11 mouse cellular contexts compared by ENCODE assay signal in the genomic region with DNA sequence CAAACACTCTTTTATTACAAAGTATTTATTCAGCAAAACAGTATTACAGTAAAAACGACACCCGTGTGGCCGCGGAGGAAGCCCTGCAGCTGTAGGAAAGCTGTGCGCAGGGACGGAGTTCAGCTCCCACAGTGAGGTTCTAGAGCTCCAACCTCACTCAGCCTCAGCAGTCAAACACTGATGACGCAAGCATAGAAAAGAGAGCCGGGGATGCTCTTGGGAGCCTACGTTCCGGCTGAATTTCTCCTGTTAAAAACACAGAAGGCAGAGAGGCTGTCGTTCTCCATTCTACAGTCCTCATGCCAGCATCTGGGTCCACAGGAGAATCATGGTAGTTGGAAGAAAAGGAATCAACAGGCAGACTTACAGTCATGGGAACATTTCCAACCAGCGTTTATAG.
A peak's percentile ranks its signal among the peaks of the same experiment; 100 is the strongest.
DNase-seq lines count a peak whose midpoint lies in the region; ATAC-seq lines count a peak whose summit lies in the region.
"Had no signal": no experiment of that assay in that cellular context is flagged by ENCODE, and none has a peak within 500 bp of the region (broad histone marks: within the 10 kb centered on the region; RNA-seq: fewer than 3 reads in every experiment).

No protein-coding gene starts in this region.

- ATAC-seq in heart, embryonic 12.5 days (ENCODE audit: insufficient number of reproducible peaks, low FRiP score): no peak
- ATAC-seq in kidney, embryonic 16.5 days (ENCODE audit: low FRiP score, low TSS enrichment): no peak
- ATAC-seq in kidney, embryonic 14.5 days (ENCODE audit: low FRiP score, low TSS enrichment): no peak
- no peak for ATAC-seq in embryonic facial prominence, embryonic 15.5 days (ENCODE audit: insufficient number of reproducible peaks, low FRiP score, low TSS enrichment, low read depth)
- ATAC-seq: forebrain, embryonic 14.5 days had no signal

- no peak overlapping the region for H3K4me2 ChIP-seq in heart, embryonic 12.5 days
- no peak overlapping the region for H3K4me2 ChIP-seq in kidney, embryonic 16.5 days (replicated peaks; ENCODE audit: low read depth, low read length)
- no peak overlapping the region for H3K4me2 ChIP-seq in kidney, embryonic 14.5 days (replicated peaks; ENCODE audit: low read depth, low read length)
- H3K4me2 ChIP-seq in embryonic facial prominence, embryonic 15.5 days (replicated peaks): no peak overlapping the region

- H3K9me3 ChIP-seq in heart, embryonic 12.5 days (replicated peaks): no peaks in the 10 kb centered on the region
- no peaks in the 10 kb centered on the region for H3K9me3 ChIP-seq in kidney, embryonic 16.5 days (ENCODE audit: low read length)
- H3K9me3 ChIP-seq in kidney, embryonic 14.5 days (ENCODE audit: control insufficient read depth, low read length): no peaks in the 10 kb centered on the region
- no peaks in the 10 kb centered on the region for H3K9me3 ChIP-seq in embryonic facial prominence, embryonic 15.5 days (replicated peaks)

- 85% methylated on average over 12 of the region's 12 CpGs for WGBS in heart, embryonic 12.5 days
- 77% methylated on average over 12 of the region's 12 CpGs for WGBS in kidney, embryonic 16.5 days
- 83% methylated on average over 12 of the region's 12 CpGs for WGBS in kidney, embryonic 14.5 days
- WGBS in embryonic facial prominence, embryonic 15.5 days: 73% methylated on average over 12 of the region's 12 CpGs

- H3K4me3 ChIP-seq in heart, embryonic 12.5 days: no peak overlapping the region
- no peak overlapping the region for H3K4me3 ChIP-seq in kidney, embryonic 16.5 days (ENCODE audit: low read length)
- H3K4me3 ChIP-seq in kidney, embryonic 14.5 days (ENCODE audit: low read length): no peak overlapping the region
- H3K4me3 ChIP-seq in embryonic facial prominence, embryonic 15.5 days (replicated peaks): no peak overlapping the region

- no peak for DNase-seq in heart, adult 8-10 months (ENCODE audit: low spot score)
- DNase-seq in brain, adult 2 months (ENCODE audit: low read depth, low spot score): peak; percentile 66
- no peak for DNase-seq in adrenal gland, adult 8-10 months
- DNase-seq: cerebellum, adult 9-10 months; kidney, adult 2 months; thymus, postnatal 25 days had no signal

- peak overlapping the region; percentile 63 for H3K27ac ChIP-seq in heart, embryonic 12.5 days (ENCODE audit: poor library complexity, severe bottlenecking)
- H3K27ac ChIP-seq in kidney, embryonic 16.5 days (ENCODE audit: low read length): peak overlapping the region; percentile 35
- no peak overlapping the region; the same call in 1 of the 2 replicates for H3K27ac ChIP-seq in kidney, embryonic 14.5 days (ENCODE audit: low read depth, low read length)
- 0 out of 2 replicates have a peak overlapping the region, but pooled peaks have one; percentile 55 for H3K27ac ChIP-seq in embryonic facial prominence, embryonic 15.5 days (replicated peaks)

- H3K27me3 ChIP-seq in heart, embryonic 12.5 days (replicated peaks): no peaks in the 10 kb centered on the region
- no peaks in the 10 kb centered on the region for H3K27me3 ChIP-seq in kidney, embryonic 16.5 days (ENCODE audit: insufficient read depth, low read length)
- no peaks in the 10 kb centered on the region for H3K27me3 ChIP-seq in kidney, embryonic 14.5 days (ENCODE audit: control insufficient read depth, insufficient read depth, low read length)
- no peaks in the 10 kb centered on the region for H3K27me3 ChIP-seq in embryonic facial prominence, embryonic 15.5 days

- no peak overlapping the region for H3K9ac ChIP-seq in heart, embryonic 12.5 days
- no peak overlapping the region for H3K9ac ChIP-seq in kidney, embryonic 16.5 days (replicated peaks; ENCODE audit: low read length)
- H3K9ac ChIP-seq in kidney, embryonic 14.5 days (ENCODE audit: low read depth, low read length): no peak overlapping the region
- H3K9ac ChIP-seq in embryonic facial prominence, embryonic 15.5 days: no peak overlapping the region

- H3K4me1 ChIP-seq in heart, embryonic 12.5 days (replicated peaks): peaks cover 34% of the 10 kb centered on the region
- H3K4me1 ChIP-seq in kidney, embryonic 16.5 days (ENCODE audit: insufficient read depth, low read length): peaks cover 34% of the 10 kb centered on the region
- H3K4me1 ChIP-seq in kidney, embryonic 14.5 days (ENCODE audit: control insufficient read depth, insufficient read depth, low read length): peaks cover 10% of the 10 kb centered on the region; the same call in 1 of the 2 replicates
- peaks cover 40% of the 10 kb centered on the region for H3K4me1 ChIP-seq in embryonic facial prominence, embryonic 15.5 days

- H3K36me3 ChIP-seq in heart, embryonic 12.5 days: peaks cover 52% of the 10 kb centered on the region
- peaks cover 12% of the 10 kb centered on the region; the same call in 1 of the 2 replicates for H3K36me3 ChIP-seq in kidney, embryonic 16.5 days (ENCODE audit: insufficient read depth, low read length)
- peaks cover 18% of the 10 kb centered on the region for H3K36me3 ChIP-seq in kidney, embryonic 14.5 days (ENCODE audit: control insufficient read depth, insufficient read depth, low read length)
- no peaks in the 10 kb centered on the region for H3K36me3 ChIP-seq in embryonic facial prominence, embryonic 15.5 days
